Mouse (Mus musculus) right cerebral cortex, postnatal 14 days (tissue): Measurements from ENCODE around the gene Sipa1.

ENCODE experiments used
- DNase-seq: peaks from one replicate; pipeline ENCODE4 v3.0.0; 2022

The Sipa1 gene

GRCm38 (mm10) chr19:5686437-5686836 lies 22.9 kb upstream of the Sipa1 start:
- DNase-seq, result no peak

- no peak for DNase-seq
These were observed 22.4 kb upstream of the Sipa1 start for GRCm38 (mm10) chr19:5685861-5686260.

GRCm38 (mm10) chr19:5685431-5685830 lies 21.9 kb upstream of the Sipa1 start:
- no peak for DNase-seq

GRCm38 (mm10) chr19:5684985-5685384 lies 21.5 kb upstream of the Sipa1 start:
- no peak for DNase-seq

GRCm38 (mm10) chr19:5684236-5684635 lies 20.7 kb upstream of the Sipa1 start:
- no peak for DNase-seq

- no peak for DNase-seq
These were observed 16.9 kb upstream of the Sipa1 start for GRCm38 (mm10) chr19:5680432-5680831.

- no peak for DNase-seq
These were observed 4.9 kb upstream of the Sipa1 start for GRCm38 (mm10) chr19:5668372-5668771.

GRCm38 (mm10) chr19:5666386-5666785 lies 2.9 kb upstream of the Sipa1 start:
- DNase-seq, result no peak

- no peak for DNase-seq
These were observed 2.0 kb upstream of the Sipa1 start for GRCm38 (mm10) chr19:5665465-5665864.

- DNase-seq, result no peak
These were observed 1.3 kb upstream of the Sipa1 start for GRCm38 (mm10) chr19:5664669-5665257.

GRCm38 (mm10) chr19:5662310-5662709 lies 1.2 kb downstream of the Sipa1 start:
- no peak for DNase-seq

GRCm38 (mm10) chr19:5660942-5661751 lies 2.4 kb downstream of the Sipa1 start:
- DNase-seq, result no peak

GRCm38 (mm10) chr19:5654720-5655298 lies 8.7 kb downstream of the Sipa1 start:
- no peak for DNase-seq

- DNase-seq, result no peak
These were observed 9.4 kb downstream of the Sipa1 start for GRCm38 (mm10) chr19:5653969-5654719.

- DNase-seq, result no peak
These were observed 10.9 kb downstream of the Sipa1 start for GRCm38 (mm10) chr19:5652570-5652969.

GRCm38 (mm10) chr19:5651502-5652274 lies 11.8 kb downstream of the Sipa1 start:
- no peak for DNase-seq

GRCm38 (mm10) chr19:5649298-5649741 lies 14.2 kb downstream of the Sipa1 start:
- DNase-seq, result no peak

GRCm38 (mm10) chr19:5648401-5649297 lies 14.9 kb downstream of the Sipa1 start:
- peak; percentile 67 for DNase-seq

- no peak for DNase-seq
These were observed 15.7 kb downstream of the Sipa1 start for GRCm38 (mm10) chr19:5647791-5648190.

- no peak for DNase-seq
These were observed 16.7 kb downstream of the Sipa1 start for GRCm38 (mm10) chr19:5646731-5647330.

- no peak for DNase-seq
These were observed 18.2 kb downstream of the Sipa1 start for GRCm38 (mm10) chr19:5645280-5645679.
